Mouse (Mus musculus) common myeloid progenitor, adult 5-6 weeks (primary cell): Measurements from ENCODE around the gene Zfp455. TPM values are rescaled to one million over a fixed set of nuclear protein-coding genes. Genes with fewer than 3 reads are reported as not detected.

Source experiments
- ATAC-seq: replicated peaks from 2 replicates; pipeline ENCODE4 v1.8.0; 2016; ENCODE audit warnings: low read depth, mild to moderate bottlenecking, moderate TSS enrichment, inconsistent platforms; ENCODE audit not compliant: poor library complexity, severe bottlenecking
- total RNA-seq: library from RNA; stranded (forward); fragments of 200-1000, 187-1606 nt; gene quantifications from 2 replicates; pipeline ENCODE4 v1.2.3, GENCODE M21; 2017

The Zfp455 gene
- 3.2 and 7.8 TPM in 2 replicates for total RNA-seq

DNA sequence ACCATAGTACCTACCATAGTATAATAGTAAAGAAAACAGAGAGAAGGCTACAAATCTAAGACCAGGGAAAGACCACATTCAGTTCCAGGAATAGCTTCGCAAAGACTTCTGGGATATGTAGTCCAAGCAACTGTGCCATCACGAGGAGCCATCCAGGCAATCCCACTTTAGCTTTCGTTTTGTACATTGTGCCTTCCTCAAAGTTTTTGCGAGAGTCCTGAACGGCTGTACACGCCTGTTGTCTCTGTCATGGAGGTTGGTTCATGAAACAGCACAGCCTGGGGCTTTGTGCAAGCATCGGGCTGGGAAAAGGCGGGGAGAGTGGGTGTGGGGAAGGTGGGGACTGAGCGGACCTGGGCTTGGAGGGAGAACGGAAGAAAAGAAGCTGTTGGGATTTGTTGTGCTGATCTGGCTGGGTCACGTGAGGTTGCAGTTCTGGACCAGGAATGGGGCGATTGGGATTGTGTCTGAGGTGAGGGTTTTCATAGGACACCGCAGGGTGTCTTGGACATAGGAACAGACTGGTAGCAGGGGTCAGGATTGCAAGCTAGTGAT is at the start of gene Zfp455:
TSS of gene Zfp455 (plus strand) at position 167 of the 555 bp plus-strand sequence.
- peak; percentile 99 for ATAC-seq

DNA sequence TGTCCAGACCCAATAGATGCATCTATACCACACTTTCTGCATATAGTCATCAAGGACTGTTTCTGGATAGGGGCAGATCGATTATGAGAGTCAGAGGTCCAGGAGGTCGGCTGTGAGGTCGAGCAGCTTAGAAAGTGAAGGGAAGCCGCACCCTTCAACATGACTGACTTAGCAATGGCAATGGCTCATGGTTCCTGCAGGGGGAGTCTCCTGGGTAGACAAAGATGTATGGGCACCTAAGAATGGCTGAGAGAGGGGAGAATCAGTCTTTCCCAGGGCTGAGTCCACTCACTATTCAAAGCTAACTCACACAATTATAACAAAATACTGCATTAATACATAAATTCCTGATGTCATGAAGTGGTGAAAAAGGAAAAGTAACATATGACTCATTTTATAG is 28.2 kb upstream of the Zfp455 start:
- ATAC-seq, result peak; percentile 74

DNA sequence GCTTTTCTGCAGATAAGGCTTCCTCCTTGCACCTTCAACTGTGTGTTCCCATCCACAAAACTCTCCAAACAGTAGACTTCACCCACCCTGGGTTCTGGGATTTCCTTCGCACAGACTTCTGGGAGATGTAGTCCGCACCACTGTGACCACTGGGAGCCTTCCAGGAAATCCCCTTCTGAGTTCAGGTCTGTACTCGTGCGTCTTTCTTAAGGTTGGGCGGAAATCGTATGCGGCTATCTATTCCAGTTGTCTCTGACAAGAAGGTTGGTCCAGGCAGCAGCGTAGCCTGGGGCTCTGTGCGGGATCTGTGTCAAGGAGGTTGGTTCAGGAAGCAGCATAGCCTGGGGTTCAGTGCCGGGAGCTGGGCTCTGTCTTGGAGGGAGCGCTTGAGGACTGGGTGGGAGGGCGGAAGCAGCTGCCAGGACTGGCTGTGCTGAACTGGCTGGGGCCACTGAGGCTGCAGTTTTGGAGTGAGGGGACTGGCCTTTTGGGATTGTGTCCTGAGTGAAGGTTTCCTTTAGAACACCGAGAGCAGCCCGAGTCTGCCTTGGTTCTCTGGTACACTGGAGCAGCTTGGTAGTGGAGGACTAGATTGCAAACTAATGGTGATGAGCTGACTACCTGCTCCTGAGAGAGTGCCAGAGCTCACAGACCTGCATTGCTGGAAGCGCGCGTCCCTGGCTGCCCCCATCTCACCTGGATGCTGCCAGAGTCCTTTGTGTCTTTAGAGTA is 21.1 kb upstream of the Zfp455 start, which contains the start of gene Rsl1:
TSS of gene Rsl1 (plus strand) at position 192 of the 732 bp plus-strand sequence.
- ATAC-seq, result peak; percentile 99

DNA sequence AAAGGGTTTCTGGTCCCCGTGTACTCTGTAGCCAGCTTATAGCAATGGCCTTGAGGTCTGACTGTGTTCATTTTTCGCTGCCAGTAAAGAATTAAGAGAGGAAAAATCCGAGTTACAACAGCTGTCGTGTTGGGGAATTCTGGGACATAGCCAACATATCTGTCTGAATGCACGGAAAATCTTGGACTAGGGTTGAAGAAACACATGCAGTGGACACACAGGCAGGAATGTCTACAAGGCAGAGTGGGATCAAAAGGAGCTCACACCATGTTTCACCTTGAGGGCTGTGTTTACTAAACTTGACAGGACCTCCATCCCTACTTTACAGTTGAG is 20.6 kb upstream of the Zfp455 start:
- ATAC-seq, result no peak

DNA sequence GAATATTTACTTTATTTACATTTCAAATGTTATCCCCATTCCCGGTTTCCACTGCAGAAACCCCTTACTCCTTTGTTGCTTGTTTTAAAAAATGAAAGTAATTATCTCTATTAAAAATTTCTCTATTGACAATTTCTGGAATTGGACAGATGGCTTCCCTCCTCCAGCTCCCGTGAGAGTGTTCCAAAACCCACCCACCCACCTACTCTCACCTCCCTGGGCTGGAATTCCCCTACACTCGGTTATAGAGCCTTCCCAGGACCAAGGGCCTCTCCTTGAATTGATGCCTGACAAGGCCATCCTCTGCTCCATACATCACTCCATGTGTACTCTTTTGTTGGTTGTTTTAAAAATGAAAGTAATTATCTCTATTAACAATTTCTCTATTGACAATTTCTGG is 7.3 kb downstream of the Zfp455 start:
- ATAC-seq, result no peak

- peak; percentile 83 for ATAC-seq
Measured at GRCm38 (mm10) chr13:67214015-67214607, 19.8 kb downstream of the Zfp455 start.

Other genes with a start within 250 kb of the Zfp455 start
- 6.5 and 7.4 TPM in 2 replicates for gene Zfp712, start 133.3 kb upstream of the Zfp455 start, total RNA-seq
- 4.2 and 5.0 TPM in 2 replicates for gene Zfp708, start 96.5 kb upstream of the Zfp455 start, total RNA-seq
- gene Gm28557, start 85.9 kb upstream of the Zfp455 start, total RNA-seq, result 6.6 and 9.0 TPM in 2 replicates
- gene Rslcan18, start 78.2 kb upstream of the Zfp455 start, total RNA-seq, result 2.8 TPM in 1 of 2 replicates, not detected in the other
- gene Zfp759, start 72.8 kb upstream of the Zfp455 start, total RNA-seq, result 6.4 and 7.2 TPM in 2 replicates
- gene Rsl1, start 21.3 kb upstream of the Zfp455 start, total RNA-seq, result 10.5 and 15.2 TPM in 2 replicates
- 3.8 and 7.9 TPM in 2 replicates for gene Zfp458, start 84.0 kb downstream of the Zfp455 start, total RNA-seq
- 2.0 and 2.6 TPM in 2 replicates for gene Zfp457, start 112.0 kb downstream of the Zfp455 start, total RNA-seq
- 5.1 and 10.4 TPM in 2 replicates for gene Zfp595, start 138.1 kb downstream of the Zfp455 start, total RNA-seq
- gene Gm28044, start 166.0 kb downstream of the Zfp455 start, total RNA-seq, result 0.92 and 8.2 TPM in 2 replicates
- gene Zfp953, start 166.1 kb downstream of the Zfp455 start, total RNA-seq, result 8.7 and 9.1 TPM in 2 replicates
- gene Gm28041, start 181.2 kb downstream of the Zfp455 start, total RNA-seq, result 4.4 TPM in 1 of 2 replicates, not detected in the other
- gene Zfp456, start 181.3 kb downstream of the Zfp455 start, total RNA-seq, result 4.3 and 4.4 TPM in 2 replicates
- 5.3 and 6.3 TPM in 2 replicates for gene Zfp429, start 205.3 kb downstream of the Zfp455 start, total RNA-seq
- 1.2 and 6.1 TPM in 2 replicates for gene Zfp459, start 226.9 kb downstream of the Zfp455 start, total RNA-seq